Mouse (Mus musculus): ENCODE data around the gene Lgr4.

The Lgr4 gene

GRCm38 (mm10) chr2:109921298-109922035 is 4.0 kb downstream of the Lgr4 start:
- no peak for DNase-seq (ENCODE audit: extremely low spot score)

GRCm38 (mm10) chr2:109922306-109922705 is 4.9 kb downstream of the Lgr4 start:
- DNase-seq (ENCODE audit: extremely low spot score): no peak

- no peak for DNase-seq (ENCODE audit: extremely low spot score)
These were observed 5.6 kb downstream of the Lgr4 start for GRCm38 (mm10) chr2:109923031-109923430.

- no peak for DNase-seq (ENCODE audit: extremely low spot score)
These were observed 6.5 kb downstream of the Lgr4 start for GRCm38 (mm10) chr2:109923945-109924344.

GRCm38 (mm10) chr2:109926984-109927383 is 9.5 kb downstream of the Lgr4 start:
- DNase-seq (ENCODE audit: extremely low spot score): no peak

- no peak for DNase-seq (ENCODE audit: extremely low spot score)
These were observed 10.0 kb downstream of the Lgr4 start for GRCm38 (mm10) chr2:109927446-109927845.

- no peak for DNase-seq (ENCODE audit: extremely low spot score)
These were observed 10.4 kb downstream of the Lgr4 start for GRCm38 (mm10) chr2:109927876-109928275.

- no peak for DNase-seq (ENCODE audit: extremely low spot score)
These were observed 11.3 kb downstream of the Lgr4 start for GRCm38 (mm10) chr2:109928791-109929190.

GRCm38 (mm10) chr2:109929256-109929655 is 11.8 kb downstream of the Lgr4 start:
- DNase-seq (ENCODE audit: extremely low spot score): no peak

- no peak for DNase-seq (ENCODE audit: extremely low spot score)
These were observed 12.9 kb downstream of the Lgr4 start for GRCm38 (mm10) chr2:109930366-109930765.

- no peak for DNase-seq (ENCODE audit: extremely low spot score)
These were observed 13.3 kb downstream of the Lgr4 start for GRCm38 (mm10) chr2:109930771-109931170.

GRCm38 (mm10) chr2:109931978-109932780 is 14.7 kb downstream of the Lgr4 start:
- no peak for DNase-seq (ENCODE audit: extremely low spot score)

- no peak for DNase-seq (ENCODE audit: extremely low spot score)
These were observed 15.7 kb downstream of the Lgr4 start for GRCm38 (mm10) chr2:109933151-109933550.

GRCm38 (mm10) chr2:109934086-109934485 is 16.6 kb downstream of the Lgr4 start:
- no peak for DNase-seq (ENCODE audit: extremely low spot score)

GRCm38 (mm10) chr2:109935194-109935593 is 17.7 kb downstream of the Lgr4 start:
- no peak for DNase-seq (ENCODE audit: extremely low spot score)

GRCm38 (mm10) chr2:109935754-109936409 is 18.4 kb downstream of the Lgr4 start:
- DNase-seq (ENCODE audit: extremely low spot score): no peak

GRCm38 (mm10) chr2:109936410-109936755 is 18.9 kb downstream of the Lgr4 start:
- DNase-seq (ENCODE audit: extremely low spot score): no peak

- DNase-seq (ENCODE audit: extremely low spot score): peak; percentile 57
These were observed 24.6 kb downstream of the Lgr4 start for GRCm38 (mm10) chr2:109941973-109942444.

- DNase-seq (ENCODE audit: extremely low spot score): peak; percentile 46
These were observed 25.5 kb downstream of the Lgr4 start for GRCm38 (mm10) chr2:109942810-109943570.

- no peak for DNase-seq (ENCODE audit: extremely low spot score)
These were observed 27.5 kb downstream of the Lgr4 start for GRCm38 (mm10) chr2:109944995-109945394.

GRCm38 (mm10) chr2:109945532-109945931 is 28.1 kb downstream of the Lgr4 start:
- DNase-seq (ENCODE audit: extremely low spot score): no peak

GRCm38 (mm10) chr2:109946426-109946825 is 29.0 kb downstream of the Lgr4 start:
- DNase-seq (ENCODE audit: extremely low spot score): no peak
